Mouse (Mus musculus) heart, postnatal 14 days (tissue): ENCODE data around the gene Pcdh7. TPM values are rescaled to one million over a fixed set of nuclear protein-coding genes. Genes with fewer than 3 reads are reported as not detected.

ENCODE experiments used
- DNase-seq, 2 experiments: peaks; one replicate each; pipeline ENCODE4 v3.0.0; 2021 to 2022
- intact Hi-C: fragments of 180-260 bp; cut with DNase I; formaldehyde crosslinking; loops from one replicate; pipeline ENCODE4 v1.15.1; 2025
- total RNA-seq, 2 experiments: library from RNA; stranded (reverse); gene quantifications; 2 replicates each; pipeline ENCODE4 v1.2.3; 2021

Pcdh7 gene
- total RNA-seq, 2 experiments from 2014 or later = 113 to 135 TPM

DNA sequence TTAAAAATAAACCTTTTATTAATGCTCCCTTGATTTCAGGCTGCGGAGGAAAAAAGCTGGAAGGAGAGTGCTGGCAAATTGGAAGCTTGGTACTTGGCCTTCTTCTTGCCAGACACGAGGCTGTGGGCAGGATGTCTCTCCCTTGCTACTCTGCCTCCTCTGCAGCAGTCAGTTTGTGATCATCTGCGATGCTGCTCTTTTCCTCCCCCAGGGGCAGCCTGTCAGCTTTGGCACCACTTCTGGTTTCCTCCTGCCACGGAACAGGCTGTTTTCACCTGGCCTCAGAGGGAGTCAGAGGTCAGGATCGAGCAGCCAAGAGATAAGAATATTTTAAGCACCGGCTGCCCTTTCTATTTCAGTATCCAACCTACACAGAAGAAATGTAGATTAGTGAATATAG is 25.2 kb downstream of the Pcdh7 start:
- intact Hi-C loops = loop anchor here (2.0 kb wide), 1 partner anchor 22 kb away; no protein-coding TSS in a partner anchor
- peak; percentile 50 to 60 for DNase-seq

DNA sequence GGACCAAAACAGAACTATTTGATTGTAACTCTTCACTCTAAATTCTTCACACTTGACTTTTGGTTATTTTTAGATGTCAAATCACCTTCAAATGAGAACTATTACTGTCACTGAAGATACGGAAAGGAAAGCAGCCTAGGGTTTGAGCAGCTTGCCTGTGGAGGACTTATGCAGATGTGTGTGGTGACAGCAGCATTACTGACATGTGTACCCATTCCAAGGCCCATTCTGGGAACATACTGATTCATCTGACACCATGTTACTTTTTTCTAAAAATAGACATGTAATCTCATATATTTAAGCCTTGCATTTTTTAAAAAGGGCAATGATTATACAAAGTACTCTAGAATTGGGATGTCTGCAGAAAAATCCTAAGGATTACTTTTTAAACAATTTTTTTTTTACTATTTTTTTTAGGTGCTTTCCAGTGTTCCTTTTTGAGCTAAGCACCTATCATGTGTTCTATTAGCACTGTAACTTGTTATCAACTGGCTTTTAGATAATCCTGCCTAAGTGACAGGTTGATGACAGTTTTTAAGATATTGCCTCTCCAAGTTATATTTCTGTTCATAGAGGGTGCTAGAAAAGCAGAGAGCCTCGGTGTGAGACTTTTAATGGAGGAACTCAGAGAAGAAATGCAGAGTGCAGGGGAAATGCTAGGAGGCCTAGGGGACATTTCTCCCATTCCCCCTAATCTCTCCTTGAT is 26.3 kb downstream of the Pcdh7 start:
- DNase-seq = no peak
- intact Hi-C loops = loop anchor here (2.0 kb wide), 1 partner anchor 23 kb away; no protein-coding TSS in a partner anchor

- intact Hi-C loops = no loop called here
- no peak for DNase-seq
Observed at GRCm38 (mm10) chr5:57745879-57746278, 28.1 kb downstream of the Pcdh7 start.

GRCm38 (mm10) chr5:57750320-57750719 is 32.6 kb downstream of the Pcdh7 start:
- intact Hi-C loops = no loop called here
- no peak for DNase-seq

DNA sequence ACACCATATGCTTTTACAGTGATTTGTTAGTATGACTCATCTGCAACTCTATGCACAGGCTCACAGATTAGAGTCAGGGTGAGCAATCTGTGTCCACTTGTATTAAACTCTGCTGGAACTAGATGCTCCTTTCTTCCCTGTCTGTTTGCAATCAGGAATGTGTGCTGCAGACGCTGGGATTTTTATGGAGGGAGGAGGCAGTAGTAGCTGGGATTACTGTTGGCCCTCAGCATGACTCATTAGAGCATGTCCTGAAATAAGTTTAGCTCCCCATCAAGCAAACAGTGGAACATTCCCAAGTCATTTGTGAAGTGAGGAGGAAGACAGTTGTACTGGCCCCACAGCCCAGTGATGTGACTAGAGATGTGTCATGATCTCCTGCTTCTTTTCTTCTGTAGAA is 38.0 kb downstream of the Pcdh7 start:
- DNase-seq = peak in 1 of 2 experiments; percentile 8
- intact Hi-C loops = loop anchor here (5.0 kb wide), 1 partner anchor 38 kb away; the partner anchor contains the start of gene Pcdh7

GRCm38 (mm10) chr5:57756726-57757424 is 39.1 kb downstream of the Pcdh7 start:
- DNase-seq = peak in 1 of 2 experiments; percentile 13
- intact Hi-C loops = loop anchor here (5.0 kb wide), 1 partner anchor 40 kb away; the partner anchor contains the start of gene Pcdh7

DNA sequence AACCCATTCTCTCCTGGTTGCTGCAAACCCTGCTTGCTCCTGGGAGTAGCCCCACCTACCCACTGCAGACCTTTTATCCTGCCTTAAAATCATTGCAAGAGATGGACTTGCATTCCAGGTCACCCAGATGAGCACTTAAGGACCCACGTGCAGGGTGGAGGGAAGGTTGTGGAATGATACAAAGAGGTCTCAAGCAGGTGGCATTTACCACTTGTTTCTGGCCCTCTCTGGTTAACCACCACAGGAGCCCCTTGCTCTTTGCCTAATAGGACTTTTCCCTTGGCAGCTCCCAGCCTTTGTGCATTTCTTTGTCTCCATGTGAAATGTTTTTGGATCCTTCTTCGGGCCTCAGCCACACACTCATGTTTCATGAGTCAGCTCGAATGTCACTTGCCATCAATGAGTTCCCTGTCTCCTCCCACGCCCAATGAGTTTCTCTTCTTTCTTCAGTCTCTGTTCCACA is 39.7 kb downstream of the Pcdh7 start:
- no peak for DNase-seq
- intact Hi-C loops = loop anchor here (5.0 kb wide), 1 partner anchor 40 kb away; the partner anchor contains the start of gene Pcdh7

GRCm38 (mm10) chr5:57758968-57759367 is 41.2 kb downstream of the Pcdh7 start:
- intact Hi-C loops = loop anchor here (5.0 kb wide), 1 partner anchor 42 kb away; the partner anchor contains the start of gene Pcdh7
- DNase-seq = no peak

- no peak for DNase-seq
- intact Hi-C loops = no loop called here
Observed at GRCm38 (mm10) chr5:57760069-57761063, 42.6 kb downstream of the Pcdh7 start.

DNA sequence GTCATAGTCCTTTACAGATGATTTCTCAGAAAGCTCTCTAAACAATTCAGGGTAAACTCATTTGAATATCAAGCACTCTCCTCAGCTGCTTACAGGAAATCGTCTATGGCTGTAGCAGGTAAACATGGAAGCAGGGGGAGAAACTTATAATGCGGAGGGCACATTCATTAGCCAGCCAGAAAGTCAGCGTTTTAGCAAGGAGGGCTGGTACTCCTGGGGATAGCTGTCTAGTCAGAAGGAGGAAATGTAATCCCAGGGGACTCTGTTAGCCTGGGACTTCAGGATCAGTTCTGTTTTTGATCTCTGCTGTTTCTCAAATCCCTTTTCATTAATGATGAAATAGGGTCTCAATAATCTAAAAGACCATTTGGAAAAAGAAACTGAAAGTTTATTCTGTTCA is 47.6 kb downstream of the Pcdh7 start:
- no peak for DNase-seq
- intact Hi-C loops = no loop called here

DNA sequence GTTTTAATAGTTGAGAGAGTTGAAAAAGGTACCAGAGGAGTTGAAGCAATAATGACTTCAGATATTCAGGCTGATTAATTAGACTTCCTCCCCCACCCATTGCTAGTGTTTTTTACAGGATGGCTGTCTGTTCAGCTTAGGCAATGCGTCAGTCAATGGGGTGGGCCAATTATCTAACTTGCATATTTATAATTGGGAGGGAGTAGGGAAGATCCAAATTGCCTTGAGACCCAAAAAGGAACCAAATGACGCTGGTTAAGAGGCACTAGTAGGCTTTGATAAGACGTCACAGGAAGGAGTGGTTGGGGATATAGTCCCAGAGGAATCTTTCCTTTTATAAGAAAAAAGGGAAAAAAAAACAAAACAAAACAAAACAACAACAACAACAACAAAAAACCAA is 49.6 kb downstream of the Pcdh7 start:
- intact Hi-C loops = no loop called here

GRCm38 (mm10) chr5:57768469-57769022 is 50.8 kb downstream of the Pcdh7 start:
- intact Hi-C loops = no loop called here
- no peak for DNase-seq

More for the DNA sequence above, 49.6 kb downstream of the Pcdh7 start:
- no peak for DNase-seq

GRCm38 (mm10) chr5:57769644-57770043 is 51.9 kb downstream of the Pcdh7 start:
- DNase-seq = no peak
- intact Hi-C loops = no loop called here

DNA sequence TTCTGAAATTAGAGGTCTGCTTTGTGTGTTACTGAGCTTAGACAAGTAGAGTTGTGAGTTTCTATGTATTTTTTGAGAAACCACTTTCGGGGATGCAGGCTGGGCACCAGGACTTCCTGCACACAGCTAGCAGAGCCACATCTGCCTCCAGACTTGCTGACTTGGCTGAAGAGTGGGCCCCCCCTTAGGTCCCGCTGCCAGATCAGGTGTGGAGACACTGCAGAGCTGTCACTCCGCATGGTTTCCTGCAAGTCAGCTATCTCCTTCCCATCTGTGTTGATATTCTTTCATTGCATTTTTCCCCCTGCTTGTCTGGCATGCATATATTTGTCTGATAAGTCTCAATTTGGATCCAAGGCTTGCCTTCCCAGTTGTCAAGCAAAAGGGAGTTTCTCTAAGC is 52.6 kb downstream of the Pcdh7 start:
- no peak for DNase-seq
- intact Hi-C loops = no loop called here

- no peak for DNase-seq
- intact Hi-C loops = no loop called here
Observed at GRCm38 (mm10) chr5:57771122-57771521, 53.4 kb downstream of the Pcdh7 start.

- intact Hi-C loops = no loop called here
- DNase-seq = no peak
Observed at GRCm38 (mm10) chr5:57772711-57773110, 54.9 kb downstream of the Pcdh7 start.

- no peak for DNase-seq
- intact Hi-C loops = no loop called here
Observed at GRCm38 (mm10) chr5:57774496-57774895, 56.7 kb downstream of the Pcdh7 start.

DNA sequence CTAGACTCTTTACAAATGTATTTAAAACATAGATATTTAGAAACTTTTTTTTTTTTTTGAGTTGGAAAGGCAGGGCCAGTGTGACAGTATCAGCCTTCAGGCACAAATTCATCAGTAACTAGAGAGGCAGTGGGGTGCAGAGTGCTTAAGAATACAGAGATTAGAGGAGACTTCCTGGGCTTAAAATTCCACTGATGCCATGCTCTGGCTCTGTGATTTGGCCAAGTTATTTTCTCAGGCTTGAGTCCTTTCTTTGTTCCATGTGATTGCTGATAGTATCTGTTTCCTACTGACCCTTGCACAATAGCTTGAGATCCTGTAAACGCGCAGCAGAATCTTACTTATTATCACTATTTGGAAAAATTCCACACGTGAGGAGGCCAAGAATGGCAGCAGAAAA is 60.3 kb downstream of the Pcdh7 start:
- DNase-seq = no peak
- intact Hi-C loops = no loop called here

- intact Hi-C loops = no loop called here
- DNase-seq = no peak
Observed at GRCm38 (mm10) chr5:57779951-57780350, 62.2 kb downstream of the Pcdh7 start.

- DNase-seq = no peak
- intact Hi-C loops = no loop called here
Observed at GRCm38 (mm10) chr5:57780574-57780973, 62.8 kb downstream of the Pcdh7 start.
